Mouse (Mus musculus): Measurements from ENCODE around the gene Cgref1.

GRCm38 (mm10) chr5:30909863-30910262 lies 35.5 kb downstream of the Cgref1 start:
- TF ChIP-seq CTCF (IDR thresholded peaks at IDR 0.05; ENCODE audit: low read depth): no peak
- no peak for TF ChIP-seq EP300 (IDR thresholded peaks at IDR 0.05; ENCODE audit: low read depth)
